Mouse (Mus musculus) hematopoietic stem cell, adult 5-6 weeks (primary cell): Measurements from ENCODE around the gene 1190007I07Rik. TPM values are rescaled to one million over a fixed set of nuclear protein-coding genes. Genes with fewer than 3 reads are reported as not detected.
A peak's percentile ranks its signal among the peaks of the same experiment; 100 is the strongest.

Experiments used
- ATAC-seq, 2 experiments: fragments of 125-278 bp in 1 of 2; replicated peaks in 1 of 2; 2 replicates each; pipeline ENCODE4 v1.8.0; 2016 to 2017; ENCODE audit warnings: inconsistent platforms in 2 of 2, mild to moderate bottlenecking in 2 of 2, moderate number of reproducible peaks in 2 of 2, low read depth in 1 of 2, moderate TSS enrichment in 1 of 2; ENCODE audit not compliant: low FRiP score in 2 of 2, poor library complexity in 2 of 2, severe bottlenecking in 2 of 2, insufficient read depth in 1 of 2, low TSS enrichment in 1 of 2
- total RNA-seq: library from RNA; stranded (forward); fragments of 172-1452, 232-1000 nt; gene quantifications from 2 replicates; pipeline ENCODE4 v1.2.3, GENCODE M21; 2017

Gene 1190007I07Rik
- total RNA-seq: 39.7 and 79.5 TPM in 2 replicates

GRCm38 (mm10) chr10:82622671-82623552 lies at the start of gene 1190007I07Rik:
TSS of gene 1190007I07Rik (minus strand) at chr10:82623228.
- ATAC-seq: peak; percentile 85 to 87

- ATAC-seq: peak in 1 of 2 experiments; percentile 11; a peak in 1 of 4 replicates
These were observed 47.2 kb upstream of the 1190007I07Rik start for GRCm38 (mm10) chr10:82670205-82670604.

GRCm38 (mm10) chr10:82666436-82667234 lies 43.6 kb upstream of the 1190007I07Rik start:
- ATAC-seq: peak; percentile 87 to 90

GRCm38 (mm10) chr10:82665951-82666350 lies 42.9 kb upstream of the 1190007I07Rik start:
- ATAC-seq: no peak

- no peak for ATAC-seq
These were observed 40.3 kb upstream of the 1190007I07Rik start for GRCm38 (mm10) chr10:82663289-82663688.

- peak; percentile 59 to 69 for ATAC-seq
These were observed 39.4 kb upstream of the 1190007I07Rik start for GRCm38 (mm10) chr10:82662267-82662990.

- no peak for ATAC-seq
These were observed 38.8 kb upstream of the 1190007I07Rik start for GRCm38 (mm10) chr10:82661820-82662219.

GRCm38 (mm10) chr10:82654581-82654980 lies 31.6 kb upstream of the 1190007I07Rik start:
- no peak for ATAC-seq

- ATAC-seq: no peak
These were observed 29.6 kb upstream of the 1190007I07Rik start for GRCm38 (mm10) chr10:82652625-82653024.

- no peak for ATAC-seq
These were observed 28.2 kb upstream of the 1190007I07Rik start for GRCm38 (mm10) chr10:82651221-82651620.

- ATAC-seq: peak in 1 of 2 experiments; percentile 42; a peak in 1 of 4 replicates
These were observed 24.3 kb upstream of the 1190007I07Rik start for GRCm38 (mm10) chr10:82647205-82647811.

GRCm38 (mm10) chr10:82646083-82646482 lies 23.1 kb upstream of the 1190007I07Rik start:
- ATAC-seq: no peak

GRCm38 (mm10) chr10:82641481-82641880 lies 18.5 kb upstream of the 1190007I07Rik start:
- ATAC-seq: no peak

- ATAC-seq: no peak
These were observed 16.1 kb upstream of the 1190007I07Rik start for GRCm38 (mm10) chr10:82639032-82639698.

- ATAC-seq: no peak
These were observed 13.3 kb upstream of the 1190007I07Rik start for GRCm38 (mm10) chr10:82636321-82636720.

- no peak for ATAC-seq
These were observed 11.3 kb upstream of the 1190007I07Rik start for GRCm38 (mm10) chr10:82634348-82634747.
